Mouse (Mus musculus): ENCODE data around the gene Tnfrsf22. TPM values are rescaled to one million over a fixed set of nuclear protein-coding genes. Genes with fewer than 3 reads are reported as not detected.

Tnfrsf22 gene
- total and polyA plus RNA-seq, 3 experiments: 0.23 to 1.1 TPM; not detected in 1

GRCm38 (mm10) chr7:143626178-143626577 lies 23.3 kb downstream of the Tnfrsf22 start:
- H3K4me3 ChIP-seq (ENCODE audit: control insufficient read depth in 1 of 2, insufficient read depth in 1 of 2, low read depth in 2 of 2, low read length in 2 of 2): no peak overlapping the region
- no peak overlapping the region for H3K27ac ChIP-seq (ENCODE audit: control insufficient read depth, low read depth, low read length)
- no peaks in the 10 kb centered on the region for H3K79me2 ChIP-seq (ENCODE audit: control insufficient read depth, insufficient read depth, low read length, poor library complexity)
- H3K36me3 ChIP-seq (ENCODE audit: control insufficient read depth in 1 of 2, insufficient read depth in 2 of 2, low read length in 2 of 2): peaks cover 0 to 19% of the 10 kb centered on the region in 2 experiments; a peak in 2 of 4 replicates
- H3K4me1 ChIP-seq (ENCODE audit: control insufficient read depth in 1 of 2, insufficient read depth in 2 of 2, low read length in 2 of 2): peaks cover 3 to 22% of the 10 kb centered on the region in 2 experiments
- no peaks in the 10 kb centered on the region for H3K27me3 ChIP-seq (ENCODE audit: control insufficient read depth in 1 of 2, insufficient read depth in 2 of 2, low read length in 2 of 2)
- no peak for DNase-seq (ENCODE audit: low read depth, low spot score)
- H3K9me3 ChIP-seq (replicated peaks; ENCODE audit: insufficient read depth, low read length): no peaks in the 10 kb centered on the region
- TF ChIP-seq ZNF384 (IDR thresholded peaks at IDR 0.05; ENCODE audit: low read depth, low read length) (0 out of 2 replicates have a peak, but pooled peaks have one; percentile 9), POLR2AphosphoS5 (IDR thresholded peaks at IDR 0.05; ENCODE audit: borderline replicate concordance, low read depth, low read length) (no peak)
- no peak overlapping the region for H3K9ac ChIP-seq (ENCODE audit: control insufficient read depth, low read depth, low read length, poor library complexity, severe bottlenecking)

GRCm38 (mm10) chr7:143625151-143625550 lies 24.3 kb downstream of the Tnfrsf22 start:
- Histone ChIP-seq H3K4me1 (ENCODE audit: control insufficient read depth in 1 of 2, insufficient read depth in 2 of 2, low read length in 2 of 2) (peaks cover 3 to 22% of the 10 kb centered on the region in 2 experiments), H3K27me3 (ENCODE audit: control insufficient read depth in 1 of 2, insufficient read depth in 2 of 2, low read length in 2 of 2) (no peaks in the 10 kb centered on the region), H3K36me3 (ENCODE audit: control insufficient read depth in 1 of 2, insufficient read depth in 2 of 2, low read length in 2 of 2) (peaks cover 0 to 19% of the 10 kb centered on the region in 2 experiments; a peak in 2 of 4 replicates), H3K4me3 (ENCODE audit: control insufficient read depth in 1 of 2, insufficient read depth in 1 of 2, low read depth in 2 of 2, low read length in 2 of 2) (no peak overlapping the region; a peak in 1 of 4 replicates), H3K9ac (ENCODE audit: control insufficient read depth, low read depth, low read length, poor library complexity, severe bottlenecking) (no peak overlapping the region), H3K27ac (ENCODE audit: control insufficient read depth, low read depth, low read length) (no peak overlapping the region), H3K79me2 (ENCODE audit: control insufficient read depth, insufficient read depth, low read length, poor library complexity) (no peaks in the 10 kb centered on the region), H3K9me3 (replicated peaks; ENCODE audit: insufficient read depth, low read length) (no peaks in the 10 kb centered on the region)
- peak; percentile 46 for DNase-seq (ENCODE audit: low read depth, low spot score)
- TF ChIP-seq TCF12 (IDR thresholded peaks at IDR 0.05; ENCODE audit: low read depth, low read length) (no peak), BHLHE40 (IDR thresholded peaks at IDR 0.05; ENCODE audit: borderline replicate concordance, low read depth, low read length) (no peak), JUND (IDR thresholded peaks at IDR 0.05; ENCODE audit: low read depth, low read length) (0 out of 2 replicates have a peak, but pooled peaks have one; percentile 8), ELF1 (IDR thresholded peaks at IDR 0.05; ENCODE audit: low read depth, low read length) (no peak), TBP (IDR thresholded peaks at IDR 0.05; ENCODE audit: low read depth, low read length) (no peak), EP300 (IDR thresholded peaks at IDR 0.05; ENCODE audit: low read depth in 1 of 2, low read length in 2 of 2) (0 out of 4 replicates have a peak, but pooled peaks of 1 of the 2 experiments have one; percentile 24), GATA1 (IDR thresholded peaks at IDR 0.05; ENCODE audit: low read depth, low read length) (0 out of 2 replicates have a peak, but pooled peaks have one; percentile 44)

DNA sequence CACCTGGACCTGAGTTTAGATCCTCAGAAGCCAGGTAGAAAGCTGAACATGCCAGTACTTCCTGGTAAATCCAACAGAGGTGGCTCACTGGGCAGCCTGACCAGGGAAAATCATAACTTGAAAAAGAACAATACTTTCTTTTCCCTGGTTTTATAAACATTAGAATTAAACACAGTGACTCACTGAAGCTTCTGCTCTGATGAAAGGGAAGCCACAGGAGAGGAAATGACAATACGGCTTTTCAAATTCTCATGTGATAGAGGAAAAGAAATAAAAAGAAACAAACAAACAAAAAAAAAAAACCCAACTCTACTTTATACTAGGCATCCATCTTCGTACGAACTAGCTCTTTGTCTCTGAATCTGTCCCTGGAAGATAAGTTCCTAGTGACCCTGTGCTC lies 24.9 kb downstream of the Tnfrsf22 start:
- Histone ChIP-seq H3K27ac (ENCODE audit: control insufficient read depth, low read depth, low read length) (no peak overlapping the region), H3K79me2 (ENCODE audit: control insufficient read depth, insufficient read depth, low read length, poor library complexity) (no peaks in the 10 kb centered on the region)

More for the DNA sequence above, 24.9 kb downstream of the Tnfrsf22 start:
- no peak overlapping the region for H3K4me3 ChIP-seq (ENCODE audit: control insufficient read depth in 1 of 2, insufficient read depth in 1 of 2, low read depth in 2 of 2, low read length in 2 of 2)
- no peaks in the 10 kb centered on the region for H3K27me3 ChIP-seq (ENCODE audit: control insufficient read depth in 1 of 2, insufficient read depth in 2 of 2, low read length in 2 of 2)
- no peak for DNase-seq (ENCODE audit: low read depth, low spot score)
- peaks cover 0 to 19% of the 10 kb centered on the region in 2 experiments; a peak in 2 of 4 replicates for H3K36me3 ChIP-seq (ENCODE audit: control insufficient read depth in 1 of 2, insufficient read depth in 2 of 2, low read length in 2 of 2)
- no peak overlapping the region; the same call in 1 of the 2 replicates for H3K9ac ChIP-seq (ENCODE audit: control insufficient read depth, low read depth, low read length, poor library complexity, severe bottlenecking)
- H3K4me1 ChIP-seq (ENCODE audit: control insufficient read depth in 1 of 2, insufficient read depth in 2 of 2, low read length in 2 of 2): peaks cover 3 to 22% of the 10 kb centered on the region in 2 experiments
- TF ChIP-seq TCF12 (IDR thresholded peaks at IDR 0.05; ENCODE audit: low read depth, low read length): no peak
- no peak for TF ChIP-seq POLR2A (IDR thresholded peaks at IDR 0.05; ENCODE audit: control insufficient read depth in 1 of 2, insufficient read depth in 1 of 2, low read depth in 1 of 2, low read length in 2 of 2, poor library complexity in 1 of 2)
- TF ChIP-seq UBTF (IDR thresholded peaks at IDR 0.05; ENCODE audit: borderline replicate concordance, insufficient read depth, low read depth, low read length): no peak
- no peak for TF ChIP-seq E2F4 (IDR thresholded peaks at IDR 0.05; ENCODE audit: borderline replicate concordance, low read depth, low read length)
- TF ChIP-seq USF1 (IDR thresholded peaks at IDR 0.05; ENCODE audit: low read depth, low read length): no peak
- TF ChIP-seq ZKSCAN1 (IDR thresholded peaks at IDR 0.05; ENCODE audit: low read depth, low read length): no peak
- TF ChIP-seq ETS1 (IDR thresholded peaks at IDR 0.05; ENCODE audit: low read depth, low read length): no peak
- TF ChIP-seq USF2 (IDR thresholded peaks at IDR 0.05; ENCODE audit: borderline replicate concordance in 1 of 2, insufficient read depth in 1 of 2, low read depth in 1 of 2, low read length in 2 of 2): no peak
- no peak for TF ChIP-seq CTCF (IDR thresholded peaks at IDR 0.05 in 2 of 3, conservative IDR thresholded peaks at IDR 0.05 in 1 of 3; ENCODE audit: control insufficient read depth in 1 of 3, insufficient read depth in 1 of 3, low read depth in 2 of 3, low read length in 3 of 3, poor library complexity in 1 of 3, severe bottlenecking in 1 of 3)
- no peak for TF ChIP-seq NELFE (IDR thresholded peaks at IDR 0.05; ENCODE audit: low read depth, low read length)
- TF ChIP-seq POLR2AphosphoS2 (IDR thresholded peaks at IDR 0.05; ENCODE audit: low read length): no peak
- TF ChIP-seq GATA1 (IDR thresholded peaks at IDR 0.05; ENCODE audit: low read depth, low read length): no peak
- TF ChIP-seq POLR2AphosphoS5 (IDR thresholded peaks at IDR 0.05; ENCODE audit: borderline replicate concordance, low read depth, low read length): no peak
- TF ChIP-seq ZNF384 (IDR thresholded peaks at IDR 0.05; ENCODE audit: low read depth, low read length): no peak
- TF ChIP-seq RAD21 (IDR thresholded peaks at IDR 0.05; ENCODE audit: low read depth, low read length): no peak
- no peak for TF ChIP-seq ZC3H11A (IDR thresholded peaks at IDR 0.05; ENCODE audit: low read depth, low read length)
- no peak for TF ChIP-seq SMC3 (IDR thresholded peaks at IDR 0.05; ENCODE audit: low read depth, low read length)
- no peak for TF ChIP-seq CHD1 (IDR thresholded peaks at IDR 0.05; ENCODE audit: low read depth, low read length)
- TF ChIP-seq KAT2A (conservative IDR thresholded peaks at IDR 0.05; ENCODE audit: low read depth, low read length): no peak
- H3K9me3 ChIP-seq (replicated peaks; ENCODE audit: insufficient read depth, low read length): no peaks in the 10 kb centered on the region
